Mouse (Mus musculus) c-Kit-positive CD71-positive TER-119-positive erythroid progenitor cells, embryonic 14.5 days (primary cell): Measurements from ENCODE around the gene Gm5901.

Experiments used
- DNase-seq: peaks from one replicate; pipeline ENCODE4 v3.0.0-alpha.2; 2013; ENCODE audit warnings: low spot score

The Gm5901 gene

DNA sequence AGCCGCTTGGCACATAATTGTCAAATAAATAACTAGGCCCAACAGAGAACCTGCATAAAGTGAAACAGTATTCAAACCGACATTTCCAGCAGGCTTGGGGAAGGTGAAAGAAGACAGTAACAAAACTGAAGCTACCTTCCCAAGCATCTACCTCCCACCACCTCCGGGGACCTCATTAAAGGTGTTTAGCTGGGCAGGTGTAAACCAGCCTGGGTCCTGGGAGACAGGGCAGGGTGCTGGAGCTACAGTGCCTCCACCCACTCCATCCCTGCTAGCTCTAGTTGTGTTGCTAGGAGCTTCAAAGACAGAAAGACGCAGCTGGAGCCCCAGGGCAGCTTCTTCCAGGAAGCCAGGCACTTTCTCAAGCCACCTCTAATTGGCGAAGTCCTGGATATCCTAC lies 29.4 kb downstream of the Gm5901 start, which contains the start of gene Cnga4:
TSS of gene Cnga4 (plus strand) at position 301 of the 400 bp plus-strand sequence.
- no peak for DNase-seq

DNA sequence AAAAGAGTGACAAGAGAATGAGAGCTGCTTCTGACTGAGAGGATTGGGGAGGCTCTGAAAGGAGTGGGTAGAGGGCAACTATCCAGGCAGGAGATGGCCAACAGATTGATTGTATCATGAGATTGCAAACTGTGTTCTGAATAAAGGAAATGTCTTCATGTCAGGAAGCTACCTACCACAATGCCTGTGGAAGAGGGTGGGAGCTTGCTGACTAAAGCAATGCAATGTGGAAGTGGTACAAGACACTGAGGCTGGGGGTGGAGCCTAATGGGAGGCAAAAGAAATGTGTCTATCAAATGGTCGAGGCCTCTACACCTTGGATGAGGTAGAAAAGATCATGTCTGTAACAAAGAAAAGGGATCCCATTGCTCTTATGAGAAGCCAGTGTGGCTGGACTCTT lies 31.5 kb downstream of the Gm5901 start:
- DNase-seq = no peak

DNA sequence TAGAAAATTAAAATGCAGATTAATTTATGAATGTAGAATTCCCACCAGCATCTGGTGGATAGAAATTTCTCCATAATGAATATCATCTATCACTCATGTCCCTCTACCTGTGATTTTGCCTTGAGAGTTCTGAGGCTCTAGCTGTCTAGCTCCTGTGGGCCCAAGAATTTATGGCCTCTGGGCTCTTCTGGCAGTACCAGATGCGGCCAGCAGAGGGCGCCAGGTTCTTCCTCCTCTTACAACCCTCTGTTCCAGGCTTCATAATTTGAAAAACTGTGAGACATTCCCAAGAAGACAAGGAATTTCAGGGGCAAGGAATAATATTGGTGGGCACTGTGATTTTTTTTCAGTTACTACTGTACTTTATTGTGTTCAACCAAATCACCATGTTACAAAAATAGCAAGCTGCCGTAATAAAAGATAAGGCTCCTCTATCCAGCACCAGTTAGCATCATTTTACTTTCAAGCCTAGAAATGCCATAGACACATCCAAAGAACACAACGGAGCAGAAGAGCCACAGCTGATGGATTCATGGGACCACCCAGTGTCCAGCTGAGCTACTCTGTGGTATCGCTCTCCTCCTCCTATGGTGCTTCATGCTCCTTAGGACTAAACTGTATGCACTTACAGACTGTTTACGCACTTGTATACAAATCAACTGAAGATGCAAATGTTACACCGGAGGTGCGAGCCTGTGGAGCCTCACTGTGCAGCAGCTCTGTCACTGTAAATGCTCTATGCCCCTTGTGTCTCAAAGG lies 37.2 kb downstream of the Gm5901 start:
- DNase-seq = peak; percentile 49

DNA sequence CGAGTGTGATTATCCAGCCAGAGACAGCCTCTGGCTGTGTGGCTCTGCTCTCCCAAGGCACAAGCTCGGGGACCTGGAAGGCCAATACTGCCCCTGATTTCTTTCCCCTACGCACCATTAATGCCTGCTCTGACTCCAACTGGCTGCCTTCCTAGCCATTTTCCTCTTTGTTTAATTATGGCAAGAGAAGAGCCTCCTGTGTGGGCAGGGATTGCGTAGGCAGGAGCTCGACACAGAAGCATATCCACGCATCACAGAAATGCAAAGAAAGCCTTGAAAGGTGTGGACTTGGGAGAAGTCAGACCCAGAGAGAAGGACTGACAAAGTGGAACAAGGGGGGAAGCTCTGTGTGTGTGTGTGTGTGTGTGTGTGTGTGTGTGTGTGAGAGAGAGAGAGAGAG lies 39.5 kb downstream of the Gm5901 start:
- no peak for DNase-seq

DNA sequence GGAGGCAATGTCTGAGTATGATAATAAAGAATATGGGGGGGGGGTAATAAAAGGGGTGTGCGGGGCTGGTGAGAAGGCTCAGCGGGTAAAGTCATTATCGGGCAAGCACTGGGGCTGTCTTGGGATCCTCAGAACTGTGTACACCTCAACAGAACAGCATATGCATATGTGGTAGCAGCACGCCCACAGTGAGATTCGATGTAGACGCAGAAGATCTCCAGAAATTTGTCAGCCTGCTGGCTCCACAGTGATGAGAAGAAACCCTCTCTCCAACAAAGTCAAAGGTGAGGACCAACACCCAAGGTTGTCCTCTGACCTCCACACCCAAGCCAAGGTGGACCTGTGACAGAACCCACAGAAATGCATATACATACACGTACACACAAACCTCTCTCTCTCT lies 41.7 kb downstream of the Gm5901 start:
- no peak for DNase-seq

DNA sequence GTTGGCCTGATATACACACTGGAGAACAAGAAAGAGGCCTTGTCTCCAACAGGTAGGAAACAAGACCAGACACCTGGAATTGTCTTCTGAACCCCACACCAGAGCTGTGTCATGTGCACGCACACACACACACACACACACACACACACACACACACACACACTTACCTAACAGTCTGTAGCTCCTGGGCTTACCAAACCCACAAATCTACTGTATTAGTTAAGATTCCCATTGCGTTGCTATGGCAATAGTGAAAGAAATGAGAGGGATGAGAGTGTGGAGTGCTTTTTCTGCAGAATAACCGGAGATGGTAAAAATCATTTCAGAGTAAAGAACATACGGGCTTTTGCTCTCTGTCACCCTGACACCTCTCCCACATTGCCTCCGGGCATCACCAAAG lies 43.3 kb downstream of the Gm5901 start:
- no peak for DNase-seq

GRCm38 (mm10) chr7:105420903-105421302 lies 46.1 kb downstream of the Gm5901 start:
- DNase-seq = no peak

DNA sequence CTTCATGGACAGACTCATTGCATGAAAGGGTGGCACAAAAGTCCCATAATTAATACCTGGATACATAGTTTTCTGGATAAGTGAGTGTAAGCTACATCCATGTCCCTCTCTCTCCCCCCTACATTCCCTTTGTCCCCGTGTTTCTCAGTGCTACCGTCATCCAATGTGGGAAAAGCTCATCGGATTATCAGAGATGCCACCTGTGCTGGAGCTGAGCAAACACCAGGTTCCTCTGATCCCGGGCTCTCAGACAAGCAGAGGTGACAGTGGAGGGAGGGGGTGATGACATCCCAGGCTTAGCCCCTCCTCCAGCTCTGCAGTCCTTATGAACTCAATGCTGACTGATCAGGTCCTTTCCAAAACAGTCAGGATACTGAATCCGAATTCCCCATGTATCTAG lies 49.5 kb downstream of the Gm5901 start:
- no peak for DNase-seq

DNA sequence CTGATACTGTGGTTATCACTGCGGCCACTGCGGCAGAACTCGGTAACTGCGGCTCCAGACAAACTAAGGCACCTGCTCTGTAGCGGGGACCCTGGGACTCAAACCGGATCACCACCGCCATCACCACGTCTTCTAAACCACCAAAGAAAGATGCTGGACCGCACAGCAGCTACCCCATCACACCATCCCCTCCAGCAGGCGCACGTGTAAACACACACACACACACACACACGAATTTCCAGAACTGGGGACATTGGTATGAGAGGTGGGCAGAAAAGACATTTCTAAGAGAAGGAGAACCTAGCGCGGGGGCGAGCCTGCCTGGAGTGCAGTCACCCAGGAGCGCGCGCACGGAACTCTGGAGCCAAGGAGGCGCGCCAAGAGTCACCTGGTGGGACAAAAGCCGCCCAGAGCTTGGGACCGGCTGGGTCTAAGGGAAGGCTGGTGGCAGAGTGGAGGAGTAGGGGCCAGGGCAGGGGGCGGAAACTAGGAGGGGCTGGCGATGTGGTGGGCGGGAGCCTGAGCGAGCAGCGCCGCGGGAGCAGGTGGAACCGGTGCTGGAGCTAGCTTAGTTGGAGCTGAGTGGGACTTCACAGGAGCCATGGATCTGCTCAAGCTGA lies 50.7 kb downstream of the Gm5901 start, which contains the start of gene Cckbr:
TSS of gene Cckbr (plus strand) at position 308 of the 620 bp plus-strand sequence.
- DNase-seq = no peak

DNA sequence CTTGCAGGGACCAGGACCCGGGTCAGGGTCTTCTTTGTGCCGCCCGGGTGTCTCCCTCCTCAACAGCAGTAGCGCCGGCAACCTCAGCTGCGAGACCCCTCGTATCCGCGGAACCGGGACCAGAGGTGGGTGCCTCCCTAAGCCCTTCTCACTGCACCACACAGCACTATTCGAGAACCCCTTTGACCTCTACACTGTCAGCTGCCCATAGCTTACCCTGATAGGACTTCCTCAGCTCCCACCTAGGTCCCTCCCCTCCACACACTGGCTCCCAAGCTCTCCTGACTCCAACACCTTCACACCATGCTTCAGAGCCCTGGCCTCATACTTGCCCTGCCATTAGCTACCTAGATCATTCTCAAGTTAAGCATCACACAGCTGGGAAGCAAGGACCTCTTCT lies 51.2 kb downstream of the Gm5901 start:
- no peak for DNase-seq
